Mouse (Mus musculus) spleen, postnatal 36 days (tissue): ENCODE measurements around the gene Adck1.
"Not testable (repeated sequence)": the region's sequence is repeated elsewhere in the genome, so short reads cannot be mapped to it uniquely, and the experiment has no call there.

Experiments
- DNase-seq, 2 experiments: peaks; one replicate each; pipeline ENCODE4 v3.0.0; 2022; ENCODE audit warnings: low spot score in 2 of 2, mixed read lengths in 1 of 2

Gene Adck1

DNA sequence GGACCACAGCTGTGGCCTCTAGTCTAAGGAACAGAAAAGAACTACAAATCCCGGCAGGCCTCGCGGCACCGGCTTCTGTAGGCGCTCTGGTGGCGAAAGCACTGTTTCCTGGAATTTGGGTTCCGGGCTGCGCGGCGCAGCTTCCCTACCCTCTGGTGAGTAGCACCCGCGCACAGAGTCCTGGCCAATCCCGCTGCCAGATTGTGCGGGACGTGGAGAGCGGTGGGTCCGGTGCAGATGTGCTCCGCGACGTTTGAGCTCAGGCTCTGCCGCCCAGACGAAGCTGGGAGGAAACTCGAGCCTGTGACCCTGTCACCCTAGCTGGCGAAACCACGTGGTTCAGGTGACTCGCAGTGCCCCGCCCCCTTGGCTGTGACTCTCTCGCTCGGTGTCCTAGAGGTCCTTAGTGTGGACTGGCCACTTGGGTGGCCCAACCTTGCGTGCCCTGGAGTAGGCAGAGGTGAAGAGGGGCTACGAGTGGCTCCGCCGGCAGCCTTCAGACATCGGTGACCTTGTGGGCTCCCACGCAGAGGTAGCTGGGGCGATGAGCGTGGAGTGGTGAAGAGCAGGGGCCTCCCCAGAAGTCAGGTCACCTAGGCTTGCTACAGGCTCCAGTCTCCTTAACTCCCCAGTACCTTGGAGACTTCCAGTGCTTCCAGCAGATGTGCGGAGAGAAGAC, at the start of gene Adck1:
Gene Adck1, plus strand, starts transcription at position 114 of the 679 bp plus-strand sequence.
- DNase-seq: peak; percentile 81 to 84

GRCm38 (mm10) chr12:88314556-88314955, 45.8 kb upstream of the Adck1 start:
- no peak for DNase-seq

- DNase-seq: not testable (repeated sequence)
These were observed 36.4 kb upstream of the Adck1 start, which contains the start of gene Gm5039 for GRCm38 (mm10) chr12:88323926-88324325. Gm5039 (minus strand) TSS chr12:88324026.

GRCm38 (mm10) chr12:88336662-88337413, 23.5 kb upstream of the Adck1 start:
- DNase-seq: not testable (repeated sequence)

DNA sequence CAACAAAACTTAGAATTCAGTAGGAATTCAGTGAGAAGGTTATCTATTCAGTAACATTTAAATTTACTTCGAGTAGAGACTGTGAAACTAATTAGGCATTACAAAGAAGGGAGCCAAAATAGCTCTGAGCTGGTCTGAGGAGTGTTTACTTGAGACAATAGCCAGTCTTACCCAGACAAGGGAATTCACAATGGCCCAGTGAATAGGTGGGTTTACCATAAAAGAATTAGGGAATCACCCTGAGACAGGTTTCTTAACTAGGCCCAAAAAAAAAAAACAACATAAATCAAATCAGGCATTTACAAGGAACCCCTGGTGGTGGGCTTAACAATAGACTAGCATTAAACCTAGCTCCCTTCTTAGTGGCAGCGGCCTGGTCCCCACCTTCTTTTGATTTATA, 19.1 kb upstream of the Adck1 start:
- DNase-seq: not testable (repeated sequence)

DNA sequence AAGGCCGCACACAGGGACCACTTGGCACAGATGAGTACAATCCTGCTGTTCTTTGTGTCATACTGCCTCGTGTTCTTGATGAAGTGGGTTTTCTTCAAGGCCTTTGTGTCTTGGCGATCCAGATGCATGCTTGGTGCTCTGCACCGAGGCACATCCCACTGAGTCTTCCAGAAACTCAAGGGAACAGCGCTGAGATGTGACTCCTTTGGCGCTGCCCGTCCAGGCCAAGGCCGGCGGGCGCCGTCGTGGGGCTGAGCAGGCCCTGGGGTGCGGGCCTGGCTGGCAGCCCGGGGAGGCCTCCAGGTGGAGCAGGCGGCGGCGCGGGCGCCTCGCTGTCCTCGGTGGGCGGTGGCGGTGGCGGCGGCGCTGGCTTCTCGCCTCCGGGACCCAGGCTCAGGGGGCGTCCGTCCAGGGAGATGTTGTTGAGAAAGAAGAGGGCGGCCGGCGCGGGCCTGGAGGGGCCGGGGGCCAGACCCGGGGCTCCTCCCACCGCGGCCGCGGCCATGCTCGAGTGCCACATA, 6.1 kb upstream of the Adck1 start:
- no peak for DNase-seq

DNA sequence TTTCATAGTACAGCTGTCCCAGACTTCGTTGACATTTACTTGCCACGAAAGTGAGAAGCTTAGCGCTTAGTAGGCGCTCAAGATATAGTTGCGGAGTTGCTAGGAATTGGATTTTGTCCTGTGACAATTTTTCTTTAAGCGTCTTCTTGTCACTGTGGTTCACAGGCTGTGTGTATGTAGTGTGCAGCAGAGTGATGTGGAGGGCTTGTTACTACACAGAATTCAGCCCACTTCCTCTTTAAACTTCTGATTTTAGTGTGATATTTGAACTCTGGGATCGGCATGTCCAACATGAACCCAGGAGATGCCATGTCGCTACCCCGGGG, 729 bp downstream of the Adck1 start:
- DNase-seq: no peak

DNA sequence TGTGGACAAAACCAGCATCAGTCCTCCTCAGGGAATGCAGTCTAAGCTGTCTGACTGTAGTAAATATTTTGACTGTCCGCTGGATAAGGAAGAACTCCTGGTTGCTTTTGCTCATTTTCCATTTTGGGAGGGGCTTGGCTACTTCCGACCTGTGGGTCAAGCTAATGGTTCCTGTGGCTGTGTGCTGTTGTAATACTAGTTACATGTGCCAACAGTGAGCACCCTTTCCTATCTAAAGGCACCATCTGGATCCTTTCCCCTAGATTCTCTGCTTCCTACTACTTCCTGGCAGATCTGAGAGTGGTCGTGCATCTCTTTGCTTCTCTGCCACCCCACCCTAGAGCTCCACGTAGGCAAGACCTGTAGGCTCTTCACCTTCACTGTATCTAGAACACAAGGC, 7.3 kb downstream of the Adck1 start:
- no peak for DNase-seq

DNA sequence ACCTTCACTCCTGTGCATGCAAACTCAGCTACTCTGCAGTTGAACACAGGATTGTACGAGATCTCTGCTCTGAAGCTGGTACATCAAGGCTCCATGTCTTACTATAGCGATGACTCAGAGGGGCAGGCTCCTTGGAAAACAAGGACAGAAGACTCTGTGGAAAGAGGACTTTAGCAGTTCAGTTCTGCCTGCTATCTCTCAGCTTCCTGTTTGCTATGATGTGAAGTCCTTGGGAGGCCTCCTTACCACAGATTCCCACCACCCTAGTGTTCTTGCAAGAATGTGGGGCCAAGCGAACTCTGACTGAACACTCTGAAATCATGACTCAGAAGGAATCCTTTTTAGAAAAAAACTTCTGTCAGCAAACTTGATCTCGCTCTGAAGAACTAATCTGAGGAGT, 8.3 kb downstream of the Adck1 start:
- no peak for DNase-seq

GRCm38 (mm10) chr12:88369690-88370089, 9.3 kb downstream of the Adck1 start:
- not testable (repeated sequence) for DNase-seq

GRCm38 (mm10) chr12:88370321-88370720, 10.0 kb downstream of the Adck1 start:
- not testable (repeated sequence) for DNase-seq

DNA sequence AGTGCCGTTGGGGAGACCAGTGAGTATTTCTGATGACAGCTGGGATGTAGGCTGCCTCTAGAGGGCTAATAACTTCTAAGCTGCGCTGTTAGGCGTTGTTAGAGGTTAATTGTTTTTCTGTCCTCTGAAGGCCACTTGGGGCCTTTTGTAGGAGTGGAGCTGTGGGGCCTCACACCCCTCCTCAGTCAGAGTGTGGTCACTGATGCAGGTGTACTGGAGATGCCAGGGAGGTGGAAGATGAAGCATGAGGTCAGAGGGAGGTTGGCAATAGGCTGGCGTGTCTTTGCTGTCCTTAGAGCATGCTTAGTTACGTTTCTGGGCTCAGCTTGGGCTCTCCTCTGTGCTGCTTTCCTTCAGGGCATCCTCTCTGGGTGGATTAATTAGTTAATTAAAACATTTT, 11.7 kb downstream of the Adck1 start:
- no peak for DNase-seq

DNA sequence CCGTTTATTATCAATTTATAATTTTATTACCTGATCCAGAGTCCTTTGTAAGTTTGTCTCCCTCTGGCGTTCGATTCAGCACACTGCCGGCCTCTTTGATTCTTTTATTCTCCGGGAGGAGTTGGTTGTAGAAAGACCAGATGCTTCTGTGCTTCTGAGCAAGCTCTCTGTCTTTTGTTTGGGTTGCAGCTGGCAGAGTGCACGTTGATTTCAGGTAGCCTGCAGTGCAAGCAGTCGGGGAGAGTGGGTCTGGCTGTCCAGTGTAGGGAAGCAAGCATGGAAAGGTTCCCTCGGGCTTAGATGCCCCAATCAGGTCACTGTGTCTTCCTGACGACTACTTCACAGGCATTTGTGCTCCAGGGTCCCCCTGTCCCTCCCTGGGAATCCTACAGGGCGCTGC, 16.5 kb downstream of the Adck1 start:
- DNase-seq: no peak

- no peak for DNase-seq
These were observed 17.9 kb downstream of the Adck1 start for GRCm38 (mm10) chr12:88378256-88378655.

DNA sequence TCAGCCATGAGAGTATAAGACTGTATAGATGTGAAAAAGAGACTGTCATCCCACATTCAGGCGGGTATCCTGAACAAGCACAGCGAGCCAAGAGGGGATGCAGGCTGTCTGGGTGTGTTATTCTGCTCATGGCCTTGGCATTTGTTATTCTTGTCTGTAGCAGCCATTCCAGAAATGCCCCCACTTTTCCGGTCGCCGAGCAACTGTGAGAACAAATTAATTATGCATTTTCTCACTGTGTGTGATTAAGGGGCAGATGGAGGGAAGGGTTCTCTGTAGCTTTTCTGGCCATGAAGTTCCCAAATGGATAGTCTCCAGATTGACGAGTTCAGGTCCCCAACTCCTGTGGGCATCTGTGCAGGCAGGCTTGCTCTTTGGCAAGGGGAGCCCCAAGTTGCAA, 28.5 kb downstream of the Adck1 start:
- DNase-seq: no peak

- no peak for DNase-seq
These were observed 38.3 kb downstream of the Adck1 start for GRCm38 (mm10) chr12:88398658-88399057.

DNA sequence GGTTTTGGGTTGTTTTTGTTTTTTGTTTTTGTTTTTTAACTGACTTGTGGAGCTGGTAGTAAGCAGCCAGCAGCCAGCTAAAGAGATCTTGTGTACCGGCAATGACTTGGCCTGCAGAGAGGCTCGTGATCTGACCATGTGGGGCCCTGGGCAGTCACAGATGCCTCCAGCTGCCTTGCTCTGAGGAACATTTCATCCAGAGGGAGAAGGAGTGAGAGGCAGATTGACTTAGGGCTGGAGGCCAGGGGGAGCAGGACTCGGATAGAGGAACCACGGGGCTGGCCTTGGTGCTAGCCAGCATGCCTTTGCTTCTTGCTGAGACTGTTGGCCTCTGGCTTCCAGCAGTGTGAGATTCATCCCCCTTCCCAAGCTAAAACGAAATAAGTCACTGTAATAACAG, 43.2 kb downstream of the Adck1 start:
- no peak for DNase-seq

GRCm38 (mm10) chr12:88405113-88405512, 44.8 kb downstream of the Adck1 start:
- DNase-seq: peak in 1 of 2 experiments; percentile 7

DNA sequence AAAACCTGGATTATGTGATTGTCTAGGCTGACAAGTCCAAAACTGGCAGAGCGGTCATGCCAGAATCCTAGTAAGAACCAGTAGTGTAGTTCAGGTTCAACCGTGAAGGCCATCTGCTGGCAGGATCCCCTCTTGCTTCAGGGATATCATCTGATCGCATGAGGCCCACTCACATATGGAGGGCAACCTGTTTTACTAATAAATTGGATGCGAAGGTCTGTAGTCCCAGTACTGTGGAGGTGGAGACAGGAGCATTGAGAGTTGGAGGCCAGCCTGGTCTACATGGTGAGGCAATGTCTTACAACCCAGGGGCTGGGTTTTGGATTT, 47.6 kb downstream of the Adck1 start:
- DNase-seq: no peak

GRCm38 (mm10) chr12:88408323-88409047, 48.1 kb downstream of the Adck1 start:
- no peak for DNase-seq

- no peak for DNase-seq
These were observed 52.9 kb downstream of the Adck1 start for GRCm38 (mm10) chr12:88413239-88413638.

DNA sequence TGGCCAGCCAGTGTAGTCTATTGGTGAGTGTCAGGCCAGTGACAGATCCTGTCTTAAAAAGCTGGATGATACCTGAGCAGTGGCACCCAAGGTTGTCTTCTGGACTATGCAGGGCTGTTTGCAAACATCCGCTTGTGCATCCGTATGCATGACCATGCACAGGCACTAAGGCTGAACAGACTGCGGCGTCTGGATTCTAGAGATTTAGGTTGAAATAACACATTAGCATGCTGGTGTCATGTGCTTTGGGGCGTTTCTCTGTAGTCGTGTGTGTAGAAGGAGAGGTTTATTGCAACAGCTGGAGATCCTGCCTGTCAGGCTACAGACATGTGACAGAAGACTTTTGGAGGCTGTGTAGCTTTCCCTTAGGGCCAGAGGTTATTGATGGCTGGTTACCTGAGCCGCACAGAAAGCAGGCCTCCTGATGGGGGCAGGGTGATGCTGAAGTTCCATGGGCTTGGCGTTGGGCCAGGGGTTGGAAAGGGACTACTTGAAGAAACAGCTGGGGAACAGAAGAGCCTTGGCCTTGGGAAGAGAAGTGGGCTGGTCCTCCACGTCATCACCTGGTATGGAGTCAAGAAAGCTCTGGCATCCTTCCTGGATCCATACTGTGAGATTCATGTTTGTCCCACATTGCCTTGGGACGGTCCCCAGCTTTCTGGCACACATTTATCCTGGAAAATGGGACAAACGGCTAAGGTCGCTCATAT, 59.7 kb downstream of the Adck1 start:
- DNase-seq: no peak
